Mouse (Mus musculus) cortical plate, adult 2 months (tissue): ENCODE results near the gene Mettl21a.

ENCODE experiments used
- CTCF ChIP-seq: fragments of 200-500 bp; IDR thresholded peaks from 2 replicates; pipeline ENCODE4 v1.5.1; 2011; ENCODE audit warnings: mild to moderate bottlenecking, control low read depth, low read length; ENCODE audit not compliant: insufficient read depth; ENCODE audit errors: extremely low read depth
- POLR2A ChIP-seq: fragments of 200-500 bp; IDR thresholded peaks from 2 replicates; pipeline ENCODE4 v1.6.1; 2011; ENCODE audit warnings: mild to moderate bottlenecking, low read length, control low read depth; ENCODE audit not compliant: insufficient read depth; ENCODE audit errors: extremely low read depth

DNA sequence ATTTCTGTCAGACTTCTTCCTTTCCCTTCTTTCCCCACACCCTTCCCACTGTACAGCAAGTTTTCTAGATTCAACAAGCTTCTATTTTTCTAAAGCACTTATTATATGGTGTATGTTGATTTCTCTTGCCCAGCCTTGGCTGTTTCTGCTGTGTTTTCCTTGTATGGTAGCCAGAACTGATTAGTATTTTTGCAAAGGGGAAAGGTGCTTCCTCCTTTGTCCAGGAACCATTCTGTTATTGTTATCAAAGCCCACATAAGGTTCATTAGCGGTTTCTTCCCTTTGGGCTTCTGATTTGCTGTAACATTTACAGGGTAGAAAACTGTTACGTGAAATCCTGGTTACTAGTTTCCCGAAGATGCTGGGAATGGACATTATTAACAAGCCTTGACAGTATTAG is 56.9 kb downstream of the Mettl21a start:
- TF ChIP-seq POLR2A (no peak), CTCF (no peak)
